Mouse (Mus musculus): ENCODE measurements around the gene Gm20695. TPM values are rescaled to one million over a fixed set of nuclear protein-coding genes. Genes with fewer than 3 reads are reported as not detected.
A peak's percentile ranks its signal among the peaks of the same experiment; 100 is the strongest.

Gene Gm20695
- total RNA-seq, 2 experiments from 2014 or later = 1.4 to 7.0 TPM

- no peak for ATAC-seq (replicated peaks; ENCODE audit: poor library complexity, severe bottlenecking)
These were observed 9.3 kb downstream of the Gm20695 start for GRCm38 (mm10) chr16:3893739-3894138.

GRCm38 (mm10) chr16:3895173-3895792 is 10.8 kb downstream of the Gm20695 start:
- peak; percentile 92 for ATAC-seq (replicated peaks; ENCODE audit: poor library complexity, severe bottlenecking)

GRCm38 (mm10) chr16:3896046-3896445 is 11.6 kb downstream of the Gm20695 start:
- ATAC-seq (replicated peaks; ENCODE audit: poor library complexity, severe bottlenecking) = peak; percentile 32

GRCm38 (mm10) chr16:3896553-3896952 is 12.1 kb downstream of the Gm20695 start:
- no peak for ATAC-seq (replicated peaks; ENCODE audit: poor library complexity, severe bottlenecking)

GRCm38 (mm10) chr16:3907471-3907870 is 23.0 kb downstream of the Gm20695 start:
- no peak for ATAC-seq (replicated peaks; ENCODE audit: poor library complexity, severe bottlenecking)

- ATAC-seq (replicated peaks; ENCODE audit: poor library complexity, severe bottlenecking) = peak; percentile 92
These were observed 24.2 kb downstream of the Gm20695 start, which contains the start of the genes 1700037C18Rik and Cluap1 for GRCm38 (mm10) chr16:3908537-3909111. Gene 1700037C18Rik, minus strand, starts transcription at chr16:3908689. Gene Cluap1, plus strand, starts transcription at chr16:3908801.

GRCm38 (mm10) chr16:3909118-3909517 is 24.7 kb downstream of the Gm20695 start:
- ATAC-seq (replicated peaks; ENCODE audit: poor library complexity, severe bottlenecking) = no peak

GRCm38 (mm10) chr16:3920756-3921155 is 36.3 kb downstream of the Gm20695 start:
- ATAC-seq (replicated peaks; ENCODE audit: poor library complexity, severe bottlenecking) = peak; percentile 66

GRCm38 (mm10) chr16:3923515-3923914 is 39.1 kb downstream of the Gm20695 start:
- ATAC-seq (replicated peaks; ENCODE audit: poor library complexity, severe bottlenecking) = no peak

GRCm38 (mm10) chr16:3923966-3924365 is 39.5 kb downstream of the Gm20695 start:
- no peak for ATAC-seq (replicated peaks; ENCODE audit: poor library complexity, severe bottlenecking)

GRCm38 (mm10) chr16:3928582-3928981 is 44.1 kb downstream of the Gm20695 start:
- ATAC-seq (replicated peaks; ENCODE audit: poor library complexity, severe bottlenecking) = no peak

- ATAC-seq (replicated peaks; ENCODE audit: poor library complexity, severe bottlenecking) = peak; percentile 98
These were observed 44.7 kb downstream of the Gm20695 start for GRCm38 (mm10) chr16:3929151-3929550.

- no peak for ATAC-seq (replicated peaks; ENCODE audit: poor library complexity, severe bottlenecking)
These were observed 49.1 kb downstream of the Gm20695 start for GRCm38 (mm10) chr16:3933536-3933935.

GRCm38 (mm10) chr16:3934091-3934490 is 49.6 kb downstream of the Gm20695 start:
- peak; percentile 36 for ATAC-seq (replicated peaks; ENCODE audit: poor library complexity, severe bottlenecking)

GRCm38 (mm10) chr16:3934701-3935100 is 50.3 kb downstream of the Gm20695 start:
- ATAC-seq (replicated peaks; ENCODE audit: poor library complexity, severe bottlenecking) = no peak

- ATAC-seq (replicated peaks; ENCODE audit: poor library complexity, severe bottlenecking) = peak; percentile 51; the same call in 1 of the 2 replicates
These were observed 66.7 kb downstream of the Gm20695 start for GRCm38 (mm10) chr16:3951141-3951540.

- no peak for ATAC-seq (replicated peaks; ENCODE audit: poor library complexity, severe bottlenecking)
These were observed 71.9 kb downstream of the Gm20695 start for GRCm38 (mm10) chr16:3956369-3956768.

- peak; percentile 33; the same call in 1 of the 2 replicates for ATAC-seq (replicated peaks; ENCODE audit: poor library complexity, severe bottlenecking)
These were observed 74.8 kb downstream of the Gm20695 start for GRCm38 (mm10) chr16:3959261-3959660.

GRCm38 (mm10) chr16:3964990-3965389 is 80.5 kb downstream of the Gm20695 start:
- ATAC-seq (replicated peaks; ENCODE audit: poor library complexity, severe bottlenecking) = no peak

- no peak for ATAC-seq (replicated peaks; ENCODE audit: poor library complexity, severe bottlenecking)
These were observed 81.1 kb downstream of the Gm20695 start for GRCm38 (mm10) chr16:3965534-3965933.
